Mouse (Mus musculus): Measurements from ENCODE around the gene Ccnj. TPM values are rescaled to one million over a fixed set of nuclear protein-coding genes. Genes with fewer than 3 reads are reported as not detected.

The Ccnj gene
- polyA plus RNA-seq, 1 experiment from 2014 or later = 39.5 TPM

Small RNA genes lying within 50 kb of the gene (microRNA-seq; reads per million reads assigned to microRNA genes)
- gene Mir8092 = 2.8 reads per million, percentile 6 among the genes with 10 or more reads in this experiment

Other genes with a start within 250 kb of the Ccnj start
- 96.0 and 100 TPM in 2 replicates for gene Aldh18a1, start 242.8 kb upstream of the Ccnj start, polyA plus RNA-seq (2016; fragmentation: Nextera tagmentation; extraction: Ambion mirVana)
- gene Tctn3, start 219.0 kb upstream of the Ccnj start, polyA plus RNA-seq (2016; fragmentation: Nextera tagmentation; extraction: Ambion mirVana) = 14.4 and 14.7 TPM in 2 replicates
- 9.8 and 10.3 TPM in 2 replicates for gene Entpd1, start 218.9 kb upstream of the Ccnj start, polyA plus RNA-seq (2016; fragmentation: Nextera tagmentation; extraction: Ambion mirVana)
- 0.05 and 0.30 TPM in 2 replicates for gene Cc2d2b, start 82.5 kb upstream of the Ccnj start, polyA plus RNA-seq (2016; fragmentation: Nextera tagmentation; extraction: Ambion mirVana)
- gene Zfp518a, start 63.4 kb downstream of the Ccnj start, polyA plus RNA-seq (2016; fragmentation: Nextera tagmentation; extraction: Ambion mirVana) = 13.6 and 13.9 TPM in 2 replicates
- gene Blnk, start 163.3 kb downstream of the Ccnj start, polyA plus RNA-seq (2016; fragmentation: Nextera tagmentation; extraction: Ambion mirVana) = 0.20 and 0.26 TPM in 2 replicates
- gene Dntt, start 198.0 kb downstream of the Ccnj start, polyA plus RNA-seq (2016; fragmentation: Nextera tagmentation; extraction: Ambion mirVana) = 0.09 and 0.26 TPM in 2 replicates
- gene Opalin, start 245.8 kb downstream of the Ccnj start, polyA plus RNA-seq (2016; fragmentation: Nextera tagmentation; extraction: Ambion mirVana) = not detected in 2 replicates